Mouse (Mus musculus): Measurements from ENCODE around the gene Evi5. TPM values are rescaled to one million over a fixed set of nuclear protein-coding genes. Genes with fewer than 3 reads are reported as not detected.

Gene Evi5
- polyA plus RNA-seq, 1 experiment from 2014 or later, result 48.3 TPM

DNA sequence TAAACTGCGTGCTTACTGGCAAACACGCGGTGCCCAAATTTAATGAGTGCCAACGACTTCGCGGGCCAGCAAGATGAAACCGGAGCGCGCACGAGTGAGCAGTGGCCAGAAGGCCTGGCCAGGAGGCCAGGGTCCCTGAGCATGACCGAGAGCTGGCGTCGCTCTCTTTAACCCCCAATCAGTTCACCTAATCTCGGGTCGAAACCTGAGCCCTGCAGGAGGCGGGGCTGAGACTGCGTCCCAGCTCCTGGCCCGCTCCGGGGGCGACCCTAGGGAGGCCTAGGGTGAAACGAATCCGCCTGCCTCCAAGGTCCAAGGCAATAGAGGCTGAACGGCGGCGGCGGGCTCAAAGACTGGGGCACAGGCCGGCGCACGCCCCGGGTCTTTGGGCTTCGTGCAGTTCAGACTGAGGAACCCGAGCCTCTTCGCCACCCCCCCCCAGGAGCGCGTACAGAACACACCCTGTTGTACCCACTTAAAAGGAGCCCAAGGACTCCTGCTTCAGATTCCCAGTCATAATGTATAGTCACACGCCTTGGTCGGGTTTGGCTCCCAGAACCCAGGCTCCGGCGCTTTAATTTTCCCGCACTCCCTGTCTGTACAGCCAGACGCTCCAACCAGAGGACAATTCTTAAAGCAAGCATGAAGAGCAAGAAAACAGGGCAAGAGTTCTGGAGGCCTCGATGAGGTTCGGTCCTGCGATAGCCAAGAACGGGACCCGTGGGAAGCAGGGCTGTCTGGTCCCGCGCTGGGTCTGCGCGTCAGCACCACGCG is 150.1 kb downstream of the Evi5 start:
- Histone ChIP-seq H3K4me3 (ENCODE audit: low read depth, low read length) (peak overlapping the region; percentile 39), H3K4me2 (peak overlapping the region; percentile 61), H3K4me1 (replicated peaks; ENCODE audit: control insufficient read depth, insufficient read depth, low read length) (peaks cover 30% of the 10 kb centered on the region), H3K36me3 (ENCODE audit: control insufficient read depth, insufficient read depth, low read length) (no peaks in the 10 kb centered on the region), H3K27me3 (replicated peaks; ENCODE audit: control insufficient read depth, insufficient read depth, low read length) (peaks cover 91% of the 10 kb centered on the region), H3K9me3 (ENCODE audit: control insufficient read depth, low read length) (no peaks in the 10 kb centered on the region), H3K9ac (ENCODE audit: low read depth, low read length) (no peak overlapping the region), H3K27ac (ENCODE audit: low read depth, low read length) (no peak overlapping the region)
- 0 out of 2 replicates have a peak, but pooled peaks have one; percentile 33 for ATAC-seq (replicated peaks; ENCODE audit: low FRiP score)
- WGBS, result under 1% methylated on average over 52 of the region's 52 CpGs
- DNase-seq (ENCODE audit: low spot score), result peak; percentile 50

DNA sequence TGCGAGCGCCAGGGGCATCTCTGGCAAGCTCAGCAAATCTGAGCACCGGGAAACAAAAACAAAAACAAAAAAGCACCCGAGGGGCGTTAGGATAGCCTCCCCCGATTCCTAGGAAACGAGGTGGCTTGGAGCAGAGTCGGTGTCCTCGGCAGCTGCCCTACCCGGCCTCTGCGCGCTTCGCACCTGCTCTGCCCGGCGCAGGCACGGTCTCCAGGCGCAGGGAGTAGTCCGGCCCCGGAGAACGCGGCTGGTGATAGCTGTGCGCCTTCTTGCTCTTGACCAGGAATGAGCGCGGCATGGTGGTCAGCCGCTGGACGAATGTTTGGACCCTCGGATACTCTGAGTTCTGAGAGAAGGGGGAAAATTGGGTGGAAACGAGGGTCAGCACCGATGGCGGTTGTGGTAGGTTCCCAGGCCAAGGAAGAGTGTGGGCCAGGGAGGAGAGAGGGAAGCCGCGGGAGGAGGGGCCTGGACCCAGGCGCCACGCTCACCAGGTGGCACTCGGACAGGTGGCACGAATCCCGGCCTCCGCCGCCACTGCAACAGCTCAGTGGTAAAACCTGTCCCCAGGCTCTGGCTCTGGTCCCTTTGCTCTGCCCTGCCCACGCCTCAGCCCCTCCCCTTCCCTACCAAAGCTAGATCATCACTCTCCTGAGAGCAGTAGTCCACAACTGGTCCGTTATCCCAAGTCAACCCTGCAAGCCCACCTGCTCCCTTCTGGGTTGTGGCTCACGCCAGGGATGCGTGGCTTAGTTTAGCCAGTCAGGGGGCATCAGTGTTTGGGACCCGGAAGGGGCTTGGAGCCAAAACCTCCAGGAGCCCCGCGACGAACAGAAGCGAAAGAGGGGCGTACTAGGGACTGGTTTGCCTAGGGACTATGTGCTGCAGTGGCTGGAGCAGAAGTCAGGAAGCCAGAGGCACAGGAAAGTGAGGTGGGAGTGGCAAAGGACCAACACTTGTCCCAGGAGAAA is 151.1 kb downstream of the Evi5 start:
- ATAC-seq (replicated peaks; ENCODE audit: low FRiP score) (no peak), DNase-seq (ENCODE audit: low spot score) (peak; percentile 43)
- WGBS, result 2% methylated on average over 48 of the region's 49 CpGs
- Histone ChIP-seq H3K4me3 (ENCODE audit: low read depth, low read length) (peak overlapping the region; percentile 39), H3K27me3 (replicated peaks; ENCODE audit: control insufficient read depth, insufficient read depth, low read length) (peaks cover 100% of the 10 kb centered on the region), H3K9ac (ENCODE audit: low read depth, low read length) (no peak overlapping the region), H3K36me3 (ENCODE audit: control insufficient read depth, insufficient read depth, low read length) (no peaks in the 10 kb centered on the region), H3K27ac (ENCODE audit: low read depth, low read length) (no peak overlapping the region), H3K4me2 (peak overlapping the region; percentile 61), H3K9me3 (ENCODE audit: control insufficient read depth, low read length) (no peaks in the 10 kb centered on the region), H3K4me1 (replicated peaks; ENCODE audit: control insufficient read depth, insufficient read depth, low read length) (peaks cover 30% of the 10 kb centered on the region)

DNA sequence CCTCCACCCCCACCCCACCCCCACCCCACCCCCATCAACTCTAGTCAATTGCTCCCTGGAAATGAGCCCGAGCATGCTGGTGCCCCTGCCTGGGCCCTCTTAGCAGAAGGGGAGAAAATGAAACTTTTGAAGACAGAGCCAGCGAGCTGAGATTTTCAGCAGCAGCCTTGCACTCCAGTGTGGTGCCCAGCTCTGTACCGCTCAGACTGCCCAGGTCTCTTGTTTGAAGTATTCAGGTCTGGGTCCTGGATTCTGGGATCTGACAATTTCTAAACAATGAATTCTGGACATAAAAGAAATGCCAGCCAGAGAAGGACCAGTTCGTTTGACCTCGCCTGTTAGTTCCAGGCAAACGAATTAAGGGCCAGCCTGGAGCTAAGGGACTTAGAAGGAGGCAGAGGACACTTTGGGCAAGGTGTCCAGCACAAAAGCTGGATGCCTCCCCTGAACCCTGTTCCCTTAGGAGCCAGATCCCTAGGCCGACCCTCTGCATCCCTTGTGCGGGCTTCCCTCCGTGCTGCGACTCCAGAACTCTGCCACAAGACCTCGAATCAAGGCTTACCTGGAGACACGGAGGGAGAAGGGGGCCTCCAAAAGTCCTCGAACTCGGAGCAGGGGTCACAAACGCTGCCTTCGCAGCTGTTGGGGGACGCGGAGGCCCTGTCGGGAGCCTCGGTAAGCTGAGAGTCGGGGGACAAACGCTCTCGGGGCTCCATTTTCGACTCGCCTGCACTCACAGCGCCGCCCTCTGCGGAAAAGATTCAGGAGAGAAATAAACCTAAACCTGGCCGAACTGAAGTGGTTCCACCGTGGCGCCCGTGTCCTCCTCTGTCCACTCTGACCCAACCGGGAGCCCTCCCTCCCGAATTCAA is 152.0 kb downstream of the Evi5 start:
- ATAC-seq (replicated peaks; ENCODE audit: low FRiP score) (no peak), DNase-seq (ENCODE audit: low spot score) (peak; percentile 53)
- Histone ChIP-seq H3K4me2 (peak overlapping the region; percentile 61), H3K9ac (ENCODE audit: low read depth, low read length) (no peak overlapping the region), H3K36me3 (ENCODE audit: control insufficient read depth, insufficient read depth, low read length) (no peaks in the 10 kb centered on the region), H3K4me3 (ENCODE audit: low read depth, low read length) (peak overlapping the region; percentile 39), H3K27ac (ENCODE audit: low read depth, low read length) (no peak overlapping the region), H3K9me3 (ENCODE audit: control insufficient read depth, low read length) (no peaks in the 10 kb centered on the region), H3K4me1 (replicated peaks; ENCODE audit: control insufficient read depth, insufficient read depth, low read length) (peaks cover 30% of the 10 kb centered on the region), H3K27me3 (replicated peaks; ENCODE audit: control insufficient read depth, insufficient read depth, low read length) (peaks cover 99% of the 10 kb centered on the region)
- WGBS, result 4% methylated on average over 34 of the region's 34 CpGs

DNA sequence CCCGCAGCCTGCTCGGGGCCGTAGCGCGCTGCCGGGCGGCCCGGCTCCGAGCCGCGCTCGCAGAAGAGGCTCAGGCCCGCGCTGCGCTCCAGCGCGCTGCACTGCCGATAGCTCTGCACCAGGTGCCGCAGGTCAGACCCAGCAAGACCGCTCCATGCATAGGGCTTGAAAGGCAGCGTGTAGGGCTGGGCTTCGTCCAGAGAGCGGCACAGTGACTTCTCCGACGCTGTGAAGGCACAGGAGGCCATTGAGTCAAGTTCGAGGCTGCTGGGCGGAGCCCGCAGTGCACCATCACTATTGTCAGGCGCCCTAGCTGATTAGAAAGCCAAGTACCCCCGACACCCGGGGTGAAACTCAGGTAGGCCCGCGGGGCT is 153.3 kb downstream of the Evi5 start:
- peak overlapping the region; percentile 55 for H3K4me2 ChIP-seq
- H3K9me3 ChIP-seq (ENCODE audit: control insufficient read depth, low read length), result no peaks in the 10 kb centered on the region
- H3K9ac ChIP-seq (ENCODE audit: low read depth, low read length), result no peak overlapping the region
- peak overlapping the region; percentile 30 for H3K4me3 ChIP-seq (ENCODE audit: low read depth, low read length)
- H3K4me1 ChIP-seq (replicated peaks; ENCODE audit: control insufficient read depth, insufficient read depth, low read length), result peaks cover 30% of the 10 kb centered on the region
- DNase-seq (ENCODE audit: low spot score) (peak; percentile 51), ATAC-seq (replicated peaks; ENCODE audit: low FRiP score) (no peak)
- H3K36me3 ChIP-seq (ENCODE audit: control insufficient read depth, insufficient read depth, low read length), result no peaks in the 10 kb centered on the region
- no peak overlapping the region for H3K27ac ChIP-seq (ENCODE audit: low read depth, low read length)
- H3K27me3 ChIP-seq (replicated peaks; ENCODE audit: control insufficient read depth, insufficient read depth, low read length), result peaks cover 99% of the 10 kb centered on the region
- WGBS, result 2% methylated on average over 33 of the region's 33 CpGs

DNA sequence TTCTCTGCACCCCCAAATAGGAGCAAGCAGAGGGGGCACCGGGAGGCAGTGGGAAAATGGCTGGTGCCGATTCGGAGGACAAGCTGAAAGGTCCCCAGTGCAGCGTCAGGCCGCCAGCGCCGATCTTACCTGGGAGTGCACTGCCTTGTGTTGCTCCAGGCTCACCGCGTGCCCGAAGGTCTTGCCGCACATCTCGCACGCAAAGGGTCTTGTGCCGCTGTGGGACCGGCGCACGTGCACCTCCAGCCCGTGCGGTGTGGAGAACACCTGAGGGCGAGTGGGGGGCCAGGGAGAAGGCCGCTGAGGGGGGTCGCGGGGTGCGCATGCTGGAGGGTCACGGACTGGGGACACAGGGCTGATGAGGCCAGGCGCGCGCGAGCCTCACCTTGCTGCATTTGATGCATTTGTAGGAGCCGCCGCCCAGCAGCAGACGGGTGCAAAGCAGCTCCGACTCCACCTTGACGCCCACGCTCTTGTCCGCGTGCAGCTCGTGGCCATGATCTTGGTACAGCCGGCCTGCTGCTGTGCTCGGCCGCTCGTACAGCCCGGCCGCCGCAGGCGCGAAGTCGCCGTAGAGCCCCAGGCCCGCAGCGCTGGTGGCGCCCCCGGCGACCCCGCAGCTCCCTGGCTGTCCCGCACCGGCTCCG is 153.8 kb downstream of the Evi5 start:
- ATAC-seq (replicated peaks; ENCODE audit: low FRiP score) (no peak), DNase-seq (ENCODE audit: low spot score) (peak; percentile 53)
- Histone ChIP-seq H3K27me3 (replicated peaks; ENCODE audit: control insufficient read depth, insufficient read depth, low read length) (peaks cover 99% of the 10 kb centered on the region), H3K4me2 (peak overlapping the region; percentile 55), H3K4me3 (ENCODE audit: low read depth, low read length) (peak overlapping the region; percentile 30), H3K36me3 (ENCODE audit: control insufficient read depth, insufficient read depth, low read length) (no peaks in the 10 kb centered on the region), H3K9me3 (ENCODE audit: control insufficient read depth, low read length) (no peaks in the 10 kb centered on the region), H3K27ac (ENCODE audit: low read depth, low read length) (no peak overlapping the region), H3K9ac (ENCODE audit: low read depth, low read length) (no peak overlapping the region; the same call in 1 of the 2 replicates), H3K4me1 (replicated peaks; ENCODE audit: control insufficient read depth, insufficient read depth, low read length) (peaks cover 28% of the 10 kb centered on the region)
- 10% methylated on average over 53 of the region's 58 CpGs for WGBS

DNA sequence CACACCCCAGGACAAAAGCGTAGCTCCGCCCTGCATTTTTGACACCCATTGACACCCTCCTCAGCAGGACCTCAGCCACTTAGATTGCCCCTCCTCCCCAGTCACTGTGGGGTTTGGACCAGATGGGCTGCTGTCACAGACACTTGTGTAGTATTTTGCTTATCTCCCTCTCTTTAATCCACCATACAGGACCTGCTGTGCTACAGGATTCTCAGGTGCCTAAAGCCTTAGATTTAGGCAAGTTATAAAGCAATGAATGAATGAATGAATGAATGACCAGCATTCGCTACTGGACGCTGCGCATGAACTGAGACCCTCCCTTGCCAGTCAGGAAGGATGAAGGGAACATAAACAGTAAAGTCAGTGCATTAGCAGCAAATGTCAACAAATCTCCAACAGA is 154.4 kb downstream of the Evi5 start:
- H3K9ac ChIP-seq (ENCODE audit: low read depth, low read length), result no peak overlapping the region
- peaks cover 95% of the 10 kb centered on the region for H3K27me3 ChIP-seq (replicated peaks; ENCODE audit: control insufficient read depth, insufficient read depth, low read length)
- DNase-seq (ENCODE audit: low spot score), result no peak
- H3K36me3 ChIP-seq (ENCODE audit: control insufficient read depth, insufficient read depth, low read length), result no peaks in the 10 kb centered on the region
- 0 out of 2 replicates have a peak overlapping the region, but pooled peaks have one; percentile 3 for H3K4me3 ChIP-seq (ENCODE audit: low read depth, low read length)
- H3K4me2 ChIP-seq, result no peak overlapping the region
- H3K4me1 ChIP-seq (replicated peaks; ENCODE audit: control insufficient read depth, insufficient read depth, low read length), result peaks cover 22% of the 10 kb centered on the region
- H3K9me3 ChIP-seq (ENCODE audit: control insufficient read depth, low read length), result no peaks in the 10 kb centered on the region
- no peak overlapping the region for H3K27ac ChIP-seq (ENCODE audit: low read depth, low read length)
- WGBS, result 30% methylated on average over 5 of the region's 5 CpGs
- ATAC-seq (replicated peaks; ENCODE audit: low FRiP score), result no peak

DNA sequence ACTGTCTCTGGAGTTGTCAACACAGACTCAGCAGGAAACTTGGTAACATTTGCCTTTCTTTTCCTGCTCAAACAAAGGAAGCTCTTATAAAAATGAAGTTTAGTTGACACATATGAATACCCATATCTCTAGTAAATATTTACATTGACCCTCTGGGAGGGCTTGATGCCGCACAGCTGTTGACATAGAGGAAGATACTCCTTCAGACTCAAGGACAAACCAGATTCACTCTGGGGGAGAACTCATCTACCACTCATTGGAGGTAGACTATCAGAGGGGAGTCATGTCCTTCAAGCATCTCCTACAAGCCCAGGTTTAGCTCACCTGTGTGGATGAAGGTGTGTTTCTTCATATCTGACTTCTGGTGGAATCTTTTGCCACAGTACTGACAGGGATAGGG is 155.1 kb downstream of the Evi5 start:
- H3K36me3 ChIP-seq (ENCODE audit: control insufficient read depth, insufficient read depth, low read length), result no peaks in the 10 kb centered on the region
- no peak overlapping the region for H3K27ac ChIP-seq (ENCODE audit: low read depth, low read length)
- ATAC-seq (replicated peaks; ENCODE audit: low FRiP score) (no peak), DNase-seq (ENCODE audit: low spot score) (no peak)
- H3K27me3 ChIP-seq (replicated peaks; ENCODE audit: control insufficient read depth, insufficient read depth, low read length), result peaks cover 90% of the 10 kb centered on the region
- no peak overlapping the region for H3K4me3 ChIP-seq (ENCODE audit: low read depth, low read length)
- no peak overlapping the region for H3K9ac ChIP-seq (ENCODE audit: low read depth, low read length)
- WGBS, result 36% methylated on average over 1 of the region's 1 CpGs
- peaks cover 14% of the 10 kb centered on the region for H3K4me1 ChIP-seq (replicated peaks; ENCODE audit: control insufficient read depth, insufficient read depth, low read length)
- H3K9me3 ChIP-seq (ENCODE audit: control insufficient read depth, low read length), result no peaks in the 10 kb centered on the region
- no peak overlapping the region for H3K4me2 ChIP-seq

DNA sequence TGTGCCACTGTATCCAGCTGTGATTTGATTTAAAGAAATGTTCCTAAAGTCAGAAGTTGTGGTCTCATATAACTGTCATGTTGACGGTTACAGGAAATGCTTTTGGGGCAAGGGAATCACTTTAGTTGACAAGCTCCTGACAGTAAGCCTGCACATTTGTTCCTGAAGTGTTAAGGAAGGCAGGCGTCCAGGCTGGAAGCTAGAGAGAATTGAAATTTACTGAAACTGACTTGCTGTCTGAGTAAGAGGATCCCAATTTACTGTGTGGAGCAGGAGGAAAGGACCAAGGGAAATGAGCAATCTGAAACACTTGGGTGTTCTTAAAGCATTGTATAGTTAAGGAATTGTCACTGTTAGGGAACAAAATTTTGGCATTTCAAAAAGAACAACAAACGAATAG is 155.7 kb downstream of the Evi5 start:
- H3K4me1 ChIP-seq (replicated peaks; ENCODE audit: control insufficient read depth, insufficient read depth, low read length), result peaks cover 14% of the 10 kb centered on the region
- H3K9me3 ChIP-seq (ENCODE audit: control insufficient read depth, low read length), result no peaks in the 10 kb centered on the region
- H3K9ac ChIP-seq (ENCODE audit: low read depth, low read length), result no peak overlapping the region
- ATAC-seq (replicated peaks; ENCODE audit: low FRiP score), result no peak
- peaks cover 90% of the 10 kb centered on the region for H3K27me3 ChIP-seq (replicated peaks; ENCODE audit: control insufficient read depth, insufficient read depth, low read length)
- no peak overlapping the region for H3K27ac ChIP-seq (ENCODE audit: low read depth, low read length)
- H3K4me3 ChIP-seq (ENCODE audit: low read depth, low read length), result no peak overlapping the region
- H3K4me2 ChIP-seq, result no peak overlapping the region
- no peaks in the 10 kb centered on the region for H3K36me3 ChIP-seq (ENCODE audit: control insufficient read depth, insufficient read depth, low read length)
- DNase-seq (ENCODE audit: low spot score), result no peak
- 29% methylated on average over 3 of the region's 3 CpGs for WGBS
